Mouse (Mus musculus) MEL (cell line): Measurements from ENCODE around the gene Faf1.

Source experiments
- CHD2 ChIP-seq: IDR thresholded peaks from 2 replicates; pipeline ENCODE4 v1.6.1; 2011; ENCODE audit warnings: low read length, improper control_type of control experiment
- ELF1 ChIP-seq: IDR thresholded peaks from 2 replicates; pipeline ENCODE4 v1.6.1; 2014; ENCODE audit warnings: low read depth, mild to moderate bottlenecking, inconsistent platforms, low read length, improper control_type of control experiment, moderate library complexity
- JUND ChIP-seq: IDR thresholded peaks from 2 replicates; pipeline ENCODE4 v1.6.1; 2011; ENCODE audit warnings: low read depth, mild to moderate bottlenecking, improper control_type of control experiment, low read length
- TCF12 ChIP-seq: IDR thresholded peaks from 2 replicates; pipeline ENCODE4 v1.6.1; 2014; ENCODE audit warnings: low read depth, mild to moderate bottlenecking, inconsistent platforms, low read length, improper control_type of control experiment, moderate library complexity

GRCm38 (mm10) chr4:109674097-109674496, 2.3 kb upstream of the Faf1 start:
- no peak for TF ChIP-seq CHD2
- TF ChIP-seq JUND, result no peak
- no peak for TF ChIP-seq ELF1
- TF ChIP-seq TCF12, result no peak
